Mouse (Mus musculus): ENCODE data around the gene Bcar3.
A peak's percentile ranks its signal among the peaks of the same experiment; 100 is the strongest.
"Not testable (repeated sequence)": the region's sequence is repeated elsewhere in the genome, so short reads cannot be mapped to it uniquely, and the experiment has no call there.

Bcar3 gene

GRCm38 (mm10) chr3:122378634-122379033 lies 84.7 kb downstream of the Bcar3 start:
- no peak for DNase-seq (ENCODE audit: inconsistent age in 2 of 2, low spot score in 1 of 2)

GRCm38 (mm10) chr3:122380776-122381175 lies 86.8 kb downstream of the Bcar3 start:
- peak in 1 of 2 experiments; percentile 70 for DNase-seq (ENCODE audit: inconsistent age in 2 of 2, low spot score in 1 of 2)

DNA sequence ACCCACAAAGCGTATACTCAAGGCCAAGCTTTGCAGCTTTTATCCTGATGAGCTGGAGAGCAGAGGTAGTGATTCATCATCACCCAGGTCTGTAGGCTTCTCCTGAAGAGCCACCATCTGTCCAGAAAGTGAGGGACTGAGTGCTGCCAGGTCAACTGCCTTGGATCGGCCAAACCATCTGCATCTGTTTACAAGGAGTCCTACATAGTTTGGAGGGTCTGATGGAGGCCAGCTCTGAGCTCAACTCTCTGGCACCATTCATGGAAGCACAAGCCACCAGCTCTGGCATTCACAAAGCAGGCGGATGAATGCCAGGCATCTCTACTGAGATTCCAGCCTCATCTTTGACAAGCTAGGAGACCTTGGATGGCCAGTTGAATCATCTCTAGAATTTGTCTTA lies 87.7 kb downstream of the Bcar3 start:
- DNase-seq (ENCODE audit: inconsistent age in 2 of 2, low spot score in 1 of 2), result peak; percentile 82 to 86

- no peak for DNase-seq (ENCODE audit: inconsistent age in 2 of 2, low spot score in 1 of 2)
Measured at GRCm38 (mm10) chr3:122386444-122386843, 92.5 kb downstream of the Bcar3 start.

DNA sequence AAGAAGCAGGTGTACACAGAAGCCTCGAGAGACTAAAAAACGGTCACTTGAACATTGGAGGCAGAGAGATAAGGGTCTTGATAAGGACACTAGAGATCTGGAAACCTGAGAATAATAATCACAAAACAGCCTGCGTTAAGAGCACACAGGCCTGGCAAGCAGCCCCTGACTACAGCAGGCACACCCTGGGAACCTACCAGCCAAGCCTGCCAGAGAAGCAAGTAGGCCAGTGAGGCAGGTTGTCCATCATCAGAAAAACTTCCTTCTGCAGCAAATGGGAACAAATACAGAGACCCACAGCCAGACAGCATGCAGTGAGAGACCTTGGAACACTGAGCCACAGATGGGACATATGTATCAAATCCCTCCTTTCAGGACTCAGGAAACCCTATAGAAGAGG lies 93.8 kb downstream of the Bcar3 start:
- no peak for DNase-seq (ENCODE audit: inconsistent age in 2 of 2, low spot score in 1 of 2)

- DNase-seq (ENCODE audit: inconsistent age in 2 of 2, low spot score in 1 of 2), result no peak
Measured at GRCm38 (mm10) chr3:122389972-122390371, 96.0 kb downstream of the Bcar3 start.

- no peak for DNase-seq (ENCODE audit: inconsistent age in 2 of 2, low spot score in 1 of 2)
Measured at GRCm38 (mm10) chr3:122391098-122391497, 97.2 kb downstream of the Bcar3 start.

DNA sequence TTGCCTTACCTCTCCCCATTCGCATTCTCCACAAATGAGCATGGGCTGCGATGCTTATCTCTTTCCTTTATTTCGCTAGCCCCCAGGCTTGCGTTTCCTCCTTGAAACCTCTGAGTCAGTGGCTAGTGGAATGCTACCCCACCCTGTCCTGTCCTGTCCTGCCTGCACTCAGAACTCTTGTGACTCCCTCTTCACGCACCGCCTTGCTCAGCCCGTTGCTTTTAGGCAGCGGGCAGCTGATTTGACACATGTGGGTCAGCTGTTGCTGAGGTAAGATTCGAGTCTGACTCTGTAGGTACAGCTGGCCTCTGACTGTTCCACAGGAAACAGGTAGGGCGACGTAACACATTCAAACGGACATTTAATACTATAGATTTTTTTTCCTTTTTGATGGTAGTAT lies 97.9 kb downstream of the Bcar3 start:
- DNase-seq (ENCODE audit: inconsistent age in 2 of 2, low spot score in 1 of 2), result no peak

DNA sequence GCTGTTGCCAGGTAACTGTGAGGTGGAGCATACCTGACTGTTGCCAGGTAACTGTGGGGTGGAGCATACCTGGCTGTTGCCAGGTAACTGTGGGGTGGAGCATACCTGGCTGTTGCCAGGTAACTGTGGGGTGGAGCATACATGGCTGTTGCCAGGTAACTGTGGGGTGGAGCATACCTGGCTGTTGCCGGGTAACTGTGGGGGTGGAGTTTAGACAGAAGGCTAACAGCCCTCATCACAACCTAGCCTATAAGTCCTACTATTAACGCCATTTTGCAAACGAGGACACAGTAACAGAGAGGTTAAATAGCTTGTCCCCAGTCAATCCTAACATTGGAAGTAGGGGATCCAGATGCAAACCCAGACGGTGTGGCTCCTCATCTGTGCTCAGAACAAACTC lies 99.5 kb downstream of the Bcar3 start:
- DNase-seq (ENCODE audit: inconsistent age in 2 of 2, low spot score in 1 of 2), result not testable (repeated sequence)

- DNase-seq (ENCODE audit: inconsistent age in 2 of 2, low spot score in 1 of 2), result no peak
Measured at GRCm38 (mm10) chr3:122393836-122394374, 100.0 kb downstream of the Bcar3 start.

DNA sequence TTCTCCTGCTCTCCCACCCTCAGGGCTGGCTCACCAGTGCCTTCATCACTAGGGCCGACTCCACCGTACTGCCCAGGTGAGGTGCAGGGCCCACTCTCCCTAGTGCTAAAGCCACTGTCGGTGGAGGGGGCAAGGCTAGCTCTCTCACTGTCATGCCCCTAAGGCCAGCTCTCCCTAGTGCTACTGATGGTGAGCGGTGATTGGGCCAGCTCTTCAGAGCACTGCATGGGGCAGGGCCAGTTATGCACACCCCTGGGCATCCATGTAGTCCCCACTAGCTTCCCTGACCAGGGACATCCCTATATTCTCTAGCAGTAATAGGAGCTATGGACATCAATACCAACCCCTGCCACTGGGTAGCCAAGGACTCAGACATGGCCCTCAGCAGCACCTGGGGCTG lies 103.0 kb downstream of the Bcar3 start:
- DNase-seq (ENCODE audit: inconsistent age in 2 of 2, low spot score in 1 of 2), result no peak

DNA sequence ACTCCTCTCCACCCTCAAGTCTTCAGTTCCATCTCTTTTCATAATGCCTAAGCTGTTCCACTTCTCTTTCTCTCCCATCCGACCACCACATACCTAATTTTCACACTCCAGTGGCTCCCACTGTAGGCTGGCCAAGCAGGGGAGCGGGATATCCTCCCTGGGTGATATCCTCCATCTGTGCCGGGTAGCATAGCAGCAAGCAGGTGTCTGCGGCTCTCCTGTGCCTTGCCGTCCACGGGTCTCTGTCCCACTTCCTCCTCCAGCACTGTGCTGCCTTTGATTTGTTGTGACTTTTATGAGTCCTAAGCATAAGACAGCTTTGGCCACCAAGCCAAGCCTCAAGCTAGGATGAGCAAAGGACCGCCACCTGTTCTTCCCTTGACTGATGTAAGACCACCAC lies 103.5 kb downstream of the Bcar3 start:
- DNase-seq (ENCODE audit: inconsistent age in 2 of 2, low spot score in 1 of 2), result no peak

DNA sequence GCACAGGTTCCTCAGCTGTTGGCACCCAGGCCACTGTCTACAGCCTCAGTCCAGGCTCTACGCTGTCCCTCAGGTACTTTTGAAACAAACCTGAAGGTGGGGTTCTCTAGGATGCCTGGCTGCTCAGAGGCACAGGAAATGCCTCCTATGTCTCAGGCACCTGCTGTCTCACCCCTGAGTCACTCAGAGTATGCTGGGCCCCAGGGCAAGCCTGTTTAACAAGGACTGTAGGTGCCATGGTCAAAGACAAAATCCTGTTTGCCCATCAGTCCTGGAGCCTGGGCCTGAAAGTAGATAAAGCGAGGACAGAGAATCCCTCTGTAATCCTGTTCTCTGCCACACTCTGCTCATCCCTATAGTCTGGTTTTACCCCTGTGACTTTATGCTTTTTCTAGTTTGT lies 107.1 kb downstream of the Bcar3 start:
- DNase-seq (ENCODE audit: inconsistent age in 2 of 2, low spot score in 1 of 2), result no peak

- no peak for DNase-seq (ENCODE audit: inconsistent age in 2 of 2, low spot score in 1 of 2)
Measured at GRCm38 (mm10) chr3:122402143-122402542, 108.2 kb downstream of the Bcar3 start.

DNA sequence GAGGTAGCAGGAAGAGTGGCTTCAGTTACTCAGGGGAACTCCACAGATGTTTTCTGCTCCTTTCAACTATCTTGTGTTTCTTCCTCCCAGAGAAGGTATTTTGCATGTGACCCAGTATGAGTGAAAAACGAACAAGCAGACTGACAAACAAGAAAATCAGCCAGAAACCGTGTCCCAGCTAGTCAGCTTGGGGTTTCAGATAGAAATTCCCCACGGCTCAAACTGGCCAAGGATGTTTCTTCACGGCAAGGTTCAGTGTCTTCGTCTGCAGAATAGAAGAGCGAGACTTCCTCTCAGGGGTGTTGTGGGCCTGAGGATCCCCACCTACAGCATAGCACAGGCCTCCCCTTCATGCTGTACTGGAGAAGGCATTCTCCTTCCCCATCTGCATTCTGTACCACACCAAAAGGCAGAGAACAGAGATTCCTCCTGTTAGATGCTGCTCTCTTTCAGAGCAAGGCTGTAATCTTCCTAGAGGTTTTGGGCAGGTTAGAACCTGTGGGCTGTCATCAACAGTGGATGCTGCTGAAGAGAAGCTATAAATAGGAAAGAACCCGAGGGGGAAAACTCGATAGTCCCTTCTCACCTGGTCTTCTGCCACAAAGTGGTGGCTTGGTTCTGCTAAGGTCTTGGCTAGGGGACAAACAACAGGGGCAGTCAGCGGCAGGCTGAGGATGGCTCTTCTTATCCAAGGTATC lies 110.1 kb downstream of the Bcar3 start:
- no peak for DNase-seq (ENCODE audit: inconsistent age in 2 of 2, low spot score in 1 of 2)

DNA sequence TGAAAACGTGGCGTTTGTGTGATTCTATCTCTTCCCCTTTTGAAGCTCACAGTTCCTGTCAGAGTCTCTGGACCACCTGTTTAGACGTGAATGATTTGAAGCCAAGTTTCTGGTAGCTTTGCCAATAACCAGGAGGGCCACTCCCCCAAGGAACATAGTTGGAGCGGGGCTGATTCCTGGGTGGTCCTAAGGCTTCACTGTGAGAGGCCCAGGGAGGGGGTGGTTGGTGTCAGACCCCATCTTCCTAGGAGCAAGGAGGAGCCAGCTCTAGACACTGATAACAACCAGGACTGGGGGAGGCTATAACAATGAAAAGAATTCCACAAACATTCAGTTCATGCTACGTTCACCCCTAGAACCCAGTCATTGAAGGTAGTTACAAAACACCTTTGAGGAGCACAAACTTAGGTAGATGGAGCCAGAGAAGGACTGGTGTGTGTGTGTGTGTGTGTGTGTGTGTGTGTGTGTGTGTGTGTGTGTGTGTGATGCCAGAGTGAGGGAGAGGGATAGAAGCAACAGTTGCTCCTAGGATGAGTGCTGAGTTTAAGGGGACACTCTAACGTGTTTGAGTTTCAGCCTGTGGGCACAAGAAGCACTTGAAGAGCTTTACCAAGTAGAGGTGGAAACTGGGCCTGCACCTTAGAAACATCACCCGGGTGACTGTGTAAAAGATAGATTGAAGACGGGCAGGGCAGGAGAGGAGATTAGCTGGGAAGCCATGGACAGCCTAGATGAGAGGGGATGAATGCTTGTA lies 111.4 kb downstream of the Bcar3 start:
- DNase-seq (ENCODE audit: inconsistent age in 2 of 2, low spot score in 1 of 2), result no peak

DNA sequence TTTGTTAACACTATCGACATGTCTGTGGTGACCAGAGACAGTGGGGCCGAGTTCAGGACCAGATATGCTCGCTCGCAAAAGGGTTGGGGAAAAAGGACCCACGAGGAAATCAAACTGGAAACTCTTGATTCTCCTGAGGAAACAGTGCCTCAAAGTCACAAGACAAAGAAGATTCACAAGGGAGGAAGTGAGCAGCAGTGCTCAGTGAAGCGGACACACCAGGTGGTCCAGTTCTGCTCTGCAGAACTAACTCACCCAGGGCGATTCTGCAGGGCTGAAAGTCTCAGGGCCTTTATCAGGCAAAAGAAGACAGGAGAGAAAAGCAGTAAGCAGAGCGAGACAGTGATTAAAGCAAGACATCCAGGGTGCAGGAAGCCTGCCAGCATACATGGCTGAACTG lies 112.5 kb downstream of the Bcar3 start:
- DNase-seq (ENCODE audit: inconsistent age in 2 of 2, low spot score in 1 of 2), result no peak

GRCm38 (mm10) chr3:122407757-122408156 lies 113.8 kb downstream of the Bcar3 start:
- no peak for DNase-seq (ENCODE audit: inconsistent age in 2 of 2, low spot score in 1 of 2)

GRCm38 (mm10) chr3:122408798-122409311 lies 114.9 kb downstream of the Bcar3 start:
- DNase-seq (ENCODE audit: inconsistent age in 2 of 2, low spot score in 1 of 2), result no peak

- no peak for DNase-seq (ENCODE audit: inconsistent age in 2 of 2, low spot score in 1 of 2)
Measured at GRCm38 (mm10) chr3:122411590-122411989, 117.7 kb downstream of the Bcar3 start.

GRCm38 (mm10) chr3:122413729-122414561 lies 120.0 kb downstream of the Bcar3 start:
- peak in 1 of 2 experiments; percentile 58 for DNase-seq (ENCODE audit: inconsistent age in 2 of 2, low spot score in 1 of 2)
